Mouse (Mus musculus) embryo, embryonic 11.5 days (tissue): ENCODE results near the gene Rnf183.
"Not testable (repeated sequence)": the region's sequence is repeated elsewhere in the genome, so short reads cannot be mapped to it uniquely, and the experiment has no call there.

Experiments
- DNase-seq: peaks from one replicate; pipeline ENCODE4 v3.0.0-alpha.2; 2012; ENCODE audit warnings: low read depth, low spot score

The Rnf183 gene

DNA sequence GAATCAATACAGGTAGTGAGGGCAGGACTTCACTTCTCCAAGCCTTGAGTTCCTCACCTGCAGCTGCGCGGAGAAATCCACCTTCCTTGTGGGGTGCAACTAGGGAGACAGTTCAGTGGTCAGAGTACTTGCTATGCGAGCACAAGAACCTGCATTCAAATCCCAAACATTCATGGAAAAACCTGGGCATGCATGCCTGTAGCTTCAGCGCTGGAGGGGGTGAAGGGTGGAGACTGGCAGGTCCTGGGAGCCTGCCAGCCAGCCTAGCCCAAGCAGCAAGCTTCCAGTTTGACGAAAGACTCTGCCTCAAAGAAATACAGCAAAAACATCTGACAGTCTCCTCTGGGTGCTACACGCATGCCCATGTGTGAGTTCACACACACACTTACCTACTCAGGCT, at the start of gene Rnf183:
Gene Rnf183, minus strand, starts transcription at position 172 of the 400 bp plus-strand sequence.
- DNase-seq: no peak

DNA sequence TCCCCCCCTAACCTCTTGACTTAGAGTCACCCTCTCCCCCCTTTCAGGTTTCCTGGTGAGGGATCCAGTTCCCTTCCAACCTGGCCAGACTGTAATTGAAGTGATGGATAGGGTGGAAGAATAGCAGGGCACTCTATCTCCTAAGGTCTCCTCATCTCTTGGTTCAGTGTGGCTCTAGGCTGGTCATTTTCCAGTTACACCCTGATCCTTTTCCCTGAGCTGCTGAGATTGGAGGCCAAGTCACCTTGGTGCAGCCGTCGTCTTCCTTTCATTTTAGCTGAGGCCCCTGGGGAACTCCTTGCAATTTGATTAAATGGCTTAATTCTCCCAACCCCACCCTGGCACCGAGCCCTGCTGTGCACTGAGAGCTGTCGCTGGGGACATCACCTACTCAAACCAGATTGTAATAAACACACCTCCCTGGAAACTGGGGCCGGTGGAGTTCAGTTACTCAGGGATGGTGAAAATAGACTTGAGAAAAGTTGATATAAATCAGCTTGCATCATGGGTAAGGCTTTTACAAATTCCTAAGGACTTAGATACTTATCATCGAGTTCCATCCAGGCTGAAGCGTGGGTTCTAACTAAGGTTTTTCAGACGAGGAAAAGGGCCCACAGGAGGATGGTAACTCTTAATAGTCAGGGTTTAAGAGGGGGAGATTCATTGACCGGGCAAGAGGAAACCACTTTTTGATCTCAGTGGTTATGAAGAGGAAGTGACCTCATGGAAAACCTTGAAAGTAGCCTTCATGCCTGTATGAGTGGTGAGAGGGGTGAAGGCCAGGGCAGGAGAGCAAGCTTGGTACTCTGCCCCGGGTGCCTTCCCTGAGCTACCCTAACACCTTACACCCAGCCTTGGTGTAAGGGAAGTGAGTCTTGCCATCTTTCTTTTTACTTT, 45.9 kb upstream of the Rnf183 start:
- DNase-seq: no peak

DNA sequence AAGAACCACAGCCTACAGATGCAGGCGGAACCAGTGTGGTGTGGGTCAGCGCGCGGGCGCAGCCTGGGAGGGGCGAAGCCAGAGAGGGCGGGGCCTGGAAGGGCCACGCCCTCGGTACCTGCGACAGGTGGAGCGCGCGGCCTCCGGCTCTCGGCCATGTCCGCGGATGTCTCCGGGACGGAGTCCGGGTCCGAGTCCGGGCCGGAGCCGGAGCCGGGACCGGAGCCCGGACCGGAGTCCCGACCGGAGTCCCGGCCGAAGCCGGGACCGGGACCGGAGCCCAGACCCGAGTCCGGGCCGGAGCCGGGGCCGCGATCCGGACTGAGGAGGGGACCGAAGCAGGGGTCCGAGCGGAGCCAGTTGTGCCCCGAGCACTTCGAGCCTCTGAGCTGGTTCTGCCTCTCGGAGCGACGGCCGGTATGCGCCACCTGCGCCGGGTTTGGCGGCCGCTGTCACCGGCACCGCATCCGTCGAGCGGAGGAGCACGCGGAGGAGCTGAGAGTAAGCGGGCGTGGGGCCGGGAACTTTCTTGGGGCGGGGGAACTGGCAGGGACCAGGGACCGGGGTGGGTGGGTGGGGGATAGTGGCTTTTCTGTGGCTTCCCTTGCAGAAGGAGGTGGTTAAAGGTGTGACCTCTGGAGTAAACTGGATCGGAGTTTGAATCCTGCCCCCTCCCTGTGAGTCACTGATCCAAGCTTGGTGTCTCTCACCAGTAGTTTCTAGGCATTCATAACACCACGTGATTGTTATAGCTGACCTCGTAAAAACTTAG, 45.1 kb upstream of the Rnf183 start, which contains the start of gene Bspry:
Gene Bspry, plus strand, starts transcription at position 117 of the 772 bp plus-strand sequence.
- DNase-seq: no peak

DNA sequence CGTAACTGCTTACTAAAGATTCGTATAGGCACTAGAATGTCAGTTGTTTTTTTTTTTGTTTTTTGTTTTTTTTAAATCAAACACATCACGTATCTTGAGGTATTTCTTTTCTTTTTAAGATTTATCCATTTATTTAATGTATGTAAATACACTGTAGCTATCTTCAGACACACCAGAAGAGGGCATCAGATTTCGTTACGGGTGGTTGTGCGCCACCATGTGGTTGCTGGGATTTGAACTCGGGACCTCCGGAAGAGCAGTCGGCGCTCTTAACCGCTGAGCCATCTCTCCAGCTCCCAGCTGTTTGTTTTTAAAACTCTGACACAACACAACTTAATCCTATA, 44.5 kb upstream of the Rnf183 start:
- DNase-seq: not testable (repeated sequence)

DNA sequence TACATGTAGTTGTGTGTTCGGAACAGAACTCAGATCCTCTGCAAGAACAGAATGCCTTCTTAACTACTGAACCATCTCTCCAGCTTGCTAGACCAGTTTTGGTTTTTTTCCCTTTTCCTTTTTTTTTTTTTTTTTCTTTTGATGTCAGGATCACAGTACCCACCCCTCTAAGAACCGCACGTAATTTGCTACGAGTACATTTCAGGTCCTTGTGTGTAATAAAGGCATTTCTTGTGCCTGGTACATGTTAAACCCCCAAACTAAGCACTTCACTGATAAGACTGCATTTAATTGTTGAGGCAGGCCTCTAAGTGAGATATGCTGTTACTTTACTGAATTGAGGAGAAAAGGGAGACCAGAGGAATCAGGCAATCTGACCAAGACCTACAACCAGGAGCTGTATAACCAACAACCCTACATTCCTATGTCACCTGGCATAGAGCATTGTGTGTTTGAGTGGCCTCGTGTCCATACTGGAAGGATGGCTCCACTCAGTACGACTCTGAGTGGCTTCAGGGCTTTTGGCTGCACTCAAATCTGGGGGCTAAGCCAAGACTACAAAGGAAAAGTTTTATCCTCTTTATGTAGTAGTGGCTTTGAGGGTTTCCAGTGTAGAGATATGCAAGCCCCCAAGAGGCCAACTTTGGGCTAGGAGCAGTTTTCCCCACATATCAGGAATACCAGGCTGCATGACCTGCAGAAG, 42.6 kb upstream of the Rnf183 start:
- no peak for DNase-seq

DNA sequence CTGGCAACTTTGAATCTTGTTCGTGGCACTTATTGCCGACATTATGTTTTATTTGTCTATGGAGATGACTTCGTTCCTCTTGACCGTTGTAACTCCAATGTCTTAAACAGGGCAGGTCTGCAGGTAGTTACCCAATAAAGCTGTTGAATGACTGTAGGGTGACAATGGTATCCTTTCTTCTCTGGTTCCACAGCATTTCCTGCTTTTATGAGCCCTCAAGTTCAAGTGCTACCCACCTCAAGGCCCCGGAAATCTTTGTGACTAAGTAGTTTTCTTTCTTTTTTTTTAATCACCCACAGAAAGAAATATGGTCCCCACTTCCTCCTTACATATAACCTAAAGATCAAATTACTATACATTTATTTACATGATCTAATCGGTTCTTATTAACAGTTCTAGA, 40.7 kb upstream of the Rnf183 start:
- DNase-seq: no peak

DNA sequence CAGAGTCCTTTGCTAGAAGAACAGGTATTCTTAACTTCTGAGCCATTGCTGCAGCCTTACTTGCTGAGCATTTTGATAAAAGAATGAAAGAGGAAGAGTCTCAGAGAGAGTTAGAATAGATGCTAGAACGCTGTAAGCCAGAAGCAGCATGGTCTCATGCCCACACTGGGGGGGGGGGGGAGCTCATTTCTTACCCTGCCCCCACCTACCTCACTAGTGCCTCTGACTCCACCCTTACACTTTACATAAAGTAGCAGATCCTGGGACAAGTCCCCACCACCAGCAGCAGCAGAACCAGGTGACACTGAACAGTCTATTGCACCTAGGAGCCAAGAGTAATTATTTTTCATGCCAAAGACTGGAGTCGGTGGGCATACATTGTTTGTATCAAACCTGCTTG, 40.1 kb upstream of the Rnf183 start:
- no peak for DNase-seq

DNA sequence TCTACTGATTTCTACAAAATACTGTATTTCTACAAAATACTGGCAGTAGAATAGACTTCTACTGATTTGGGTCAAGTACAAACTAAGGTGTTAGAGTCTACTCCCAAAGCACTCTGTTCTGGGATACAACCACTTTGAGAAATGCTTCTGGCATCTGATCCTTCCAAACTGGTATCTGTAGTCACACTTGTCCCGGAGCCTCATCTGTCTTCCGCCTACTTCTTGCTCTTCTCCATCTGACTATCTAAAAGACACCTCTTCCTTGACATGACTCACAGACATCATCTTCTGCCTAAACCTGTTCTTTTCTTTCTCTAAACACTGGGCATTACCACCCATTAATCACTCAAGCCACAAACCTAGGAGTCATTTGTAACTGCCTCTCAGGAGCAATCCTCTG, 37.0 kb upstream of the Rnf183 start:
- no peak for DNase-seq

DNA sequence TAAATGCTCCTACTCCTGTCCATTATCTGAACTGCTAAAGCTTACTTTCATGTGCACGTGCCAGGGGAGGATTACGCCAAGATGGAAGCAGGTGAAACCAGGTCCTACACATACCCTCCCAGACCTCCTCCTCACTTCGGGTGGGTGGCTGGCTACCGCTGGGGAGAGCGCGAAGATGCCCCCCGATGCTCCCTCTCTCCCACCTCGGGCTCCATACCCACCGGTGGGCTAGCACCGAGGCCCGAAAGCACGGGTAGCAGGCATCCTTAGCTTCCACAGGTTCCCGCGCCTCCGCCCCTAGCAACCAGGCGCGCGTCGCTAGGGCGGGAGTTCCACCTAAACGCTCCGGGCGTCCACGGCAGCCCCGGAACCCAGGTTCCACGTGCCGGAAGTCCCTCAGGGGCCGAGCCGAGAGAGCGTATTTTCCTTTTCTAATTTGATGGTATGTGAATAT, 35.6 kb upstream of the Rnf183 start, which contains the start of gene Wdr31:
Gene Wdr31, minus strand, starts transcription at position 299 of the 454 bp plus-strand sequence.
- DNase-seq: peak; percentile 73

DNA sequence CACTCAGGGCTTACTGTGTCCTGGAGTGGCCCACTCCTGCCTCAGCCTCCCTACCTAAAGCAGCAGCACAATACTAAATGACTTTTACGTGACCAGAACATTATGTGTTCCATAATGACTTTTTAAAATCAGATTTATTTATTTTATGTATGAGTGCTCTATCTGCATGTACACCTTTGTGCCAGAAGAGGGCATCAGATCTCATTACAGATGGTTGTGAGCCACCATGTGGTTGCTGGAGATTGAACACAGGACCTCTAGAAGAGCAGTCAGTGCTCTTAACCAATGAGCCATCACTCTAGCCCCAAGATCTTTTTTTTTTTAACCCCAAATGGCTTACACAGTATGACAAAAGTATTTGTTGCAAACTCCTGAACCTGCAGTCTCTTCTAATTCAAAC, 33.1 kb upstream of the Rnf183 start:
- no peak for DNase-seq

DNA sequence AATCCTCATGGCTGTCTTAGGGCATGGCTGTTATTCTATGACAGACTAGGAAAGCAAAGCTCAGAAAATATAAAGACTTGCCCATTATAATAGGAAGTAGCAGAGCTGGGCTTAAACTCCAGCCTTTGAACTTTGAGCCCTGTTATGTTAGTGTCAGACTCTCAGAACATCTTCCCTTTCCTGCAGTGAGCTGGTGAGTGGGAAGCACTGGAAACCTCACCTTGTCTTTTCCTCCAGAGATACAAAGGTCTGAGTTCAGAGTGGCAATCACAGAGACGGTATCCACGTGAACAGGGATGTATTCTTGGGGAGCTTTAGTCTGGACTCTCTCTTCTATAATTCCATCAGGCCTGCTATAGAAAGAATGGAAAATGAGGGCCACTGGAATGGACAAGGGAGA, 28.1 kb upstream of the Rnf183 start:
- no peak for DNase-seq

DNA sequence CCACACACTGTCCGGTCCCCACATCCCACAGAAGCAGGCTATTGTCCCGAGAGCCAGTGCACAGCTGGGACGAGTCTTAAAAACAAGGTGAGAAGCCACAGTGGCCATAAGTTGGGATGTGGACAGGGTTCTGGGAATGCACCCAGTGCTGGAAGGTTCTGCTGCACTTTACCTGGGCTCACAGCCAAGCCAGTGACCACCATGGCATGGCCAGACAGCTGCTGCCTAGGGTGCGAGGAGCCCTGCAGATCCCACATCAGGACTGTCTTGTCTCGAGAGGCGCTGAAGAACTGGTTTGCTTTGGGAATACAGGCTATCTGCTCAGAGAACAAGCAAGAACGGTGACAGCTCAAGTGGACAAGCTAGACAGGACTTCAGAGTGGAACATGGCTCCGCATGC, 25.3 kb upstream of the Rnf183 start:
- DNase-seq: no peak

DNA sequence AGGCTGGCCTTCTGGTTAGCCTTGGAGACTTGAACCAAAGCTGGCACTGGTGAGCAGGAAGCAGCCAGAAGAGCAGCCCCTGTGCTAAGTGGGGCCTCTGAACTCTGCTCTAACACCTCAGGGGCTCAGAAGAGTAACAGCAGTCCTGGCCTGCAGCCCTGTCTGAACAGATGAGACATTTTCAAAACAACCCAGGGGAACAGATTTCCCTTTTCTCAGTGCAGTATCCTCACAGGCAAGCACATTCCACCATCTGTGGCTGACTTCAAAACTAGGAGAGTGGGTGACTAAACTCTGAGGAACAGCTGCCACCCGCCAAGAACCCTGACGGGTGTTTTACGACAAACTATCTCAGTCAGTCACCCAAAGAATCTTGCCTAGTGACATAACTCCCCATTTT, 24.0 kb upstream of the Rnf183 start:
- no peak for DNase-seq

DNA sequence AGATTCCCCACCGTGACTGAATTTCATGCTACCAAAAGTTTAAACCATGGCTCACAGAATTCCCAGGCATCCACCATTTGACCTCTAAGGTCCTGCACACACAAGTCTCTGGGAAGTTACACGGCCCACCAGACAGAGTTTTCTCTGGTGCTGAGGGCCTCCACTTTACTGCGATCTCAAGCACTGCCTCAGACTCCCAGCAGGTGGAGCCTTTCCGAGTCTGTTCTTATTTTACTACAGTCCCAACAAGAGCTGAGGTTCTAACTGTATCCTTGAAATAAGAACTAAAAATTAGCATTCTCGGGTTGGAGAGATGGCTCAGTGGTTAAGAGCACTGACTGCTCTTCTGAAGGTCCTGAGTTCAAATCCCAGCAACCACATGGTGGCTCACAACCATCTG, 19.9 kb upstream of the Rnf183 start:
- DNase-seq: peak; percentile 8

DNA sequence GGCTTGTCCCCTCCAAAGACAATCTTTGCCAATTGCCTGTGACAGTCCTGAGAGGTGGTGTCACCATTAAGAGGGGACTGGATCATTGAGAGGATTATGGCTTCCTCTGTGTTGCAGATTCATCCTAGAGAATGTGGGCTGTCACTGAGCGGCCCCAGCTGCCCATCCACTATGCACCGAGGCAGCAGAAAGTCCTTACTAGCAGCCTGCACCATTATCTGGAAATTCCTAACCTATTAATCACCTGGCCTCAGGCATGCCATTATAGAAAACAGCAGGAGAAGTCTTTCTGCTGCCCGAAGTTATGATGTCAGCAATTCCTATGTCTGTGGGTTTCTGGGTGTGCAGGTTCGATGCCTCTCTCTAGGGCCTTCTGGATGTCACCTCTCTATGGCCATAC, 5.9 kb upstream of the Rnf183 start:
- DNase-seq: no peak

DNA sequence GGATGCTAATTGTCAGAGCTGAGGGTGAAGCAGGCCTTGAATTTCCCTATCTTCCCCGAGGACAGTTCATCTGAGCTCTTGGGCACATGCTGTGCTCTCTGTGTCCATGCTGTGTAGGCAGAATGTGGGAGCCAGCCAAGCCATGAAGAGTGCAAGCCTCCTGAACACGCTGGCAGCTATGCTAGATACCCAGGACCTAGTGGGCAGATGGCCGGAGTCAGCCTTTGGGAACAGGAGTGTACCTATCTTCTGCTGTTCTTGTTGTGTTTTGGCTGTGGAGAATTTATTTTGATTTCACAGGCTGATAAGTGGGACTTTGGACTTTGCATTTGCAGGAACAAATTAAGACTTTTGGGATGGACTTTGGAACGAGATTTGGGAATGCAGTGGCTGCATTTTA, 5.5 kb upstream of the Rnf183 start:
- DNase-seq: no peak

DNA sequence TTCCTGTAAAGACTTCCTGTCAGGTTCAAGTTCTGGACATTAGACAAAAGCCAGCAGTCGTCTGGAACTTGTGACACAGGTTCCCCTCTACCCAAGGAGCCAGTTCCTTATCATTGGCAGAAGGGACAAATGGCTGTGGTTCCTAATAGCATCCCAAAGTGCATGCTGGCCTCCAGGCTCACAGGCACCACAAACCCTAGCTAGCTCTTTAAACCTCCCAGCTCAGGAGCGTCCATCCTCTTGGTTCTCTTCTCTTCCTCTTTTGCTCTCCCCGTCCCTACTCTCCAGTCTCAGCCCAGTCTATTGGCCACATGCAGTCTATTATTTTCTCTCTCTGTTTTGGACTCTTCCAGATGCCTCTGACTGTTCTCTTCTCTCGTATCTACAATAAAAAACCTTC, 4.7 kb upstream of the Rnf183 start:
- no peak for DNase-seq

DNA sequence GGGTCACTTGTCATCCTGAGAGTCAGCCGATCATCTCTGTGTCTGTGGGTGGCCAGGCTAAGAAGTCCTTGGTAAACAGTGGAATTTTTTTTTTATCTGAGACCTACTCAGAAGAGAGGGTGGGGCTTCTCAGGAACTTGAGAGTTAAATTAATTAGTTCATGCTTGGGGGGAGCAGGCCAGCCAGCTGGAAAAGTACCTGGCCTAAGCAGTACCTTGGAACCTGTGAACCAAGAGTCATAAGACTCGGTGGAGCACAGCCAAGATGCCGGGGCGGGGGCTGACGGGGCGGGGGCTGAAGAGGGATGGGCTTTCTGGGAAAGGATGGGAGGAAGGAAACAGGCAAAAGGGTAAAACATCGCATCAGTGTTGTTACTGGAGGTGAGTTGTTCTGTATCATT, 2.8 kb upstream of the Rnf183 start:
- DNase-seq: no peak

DNA sequence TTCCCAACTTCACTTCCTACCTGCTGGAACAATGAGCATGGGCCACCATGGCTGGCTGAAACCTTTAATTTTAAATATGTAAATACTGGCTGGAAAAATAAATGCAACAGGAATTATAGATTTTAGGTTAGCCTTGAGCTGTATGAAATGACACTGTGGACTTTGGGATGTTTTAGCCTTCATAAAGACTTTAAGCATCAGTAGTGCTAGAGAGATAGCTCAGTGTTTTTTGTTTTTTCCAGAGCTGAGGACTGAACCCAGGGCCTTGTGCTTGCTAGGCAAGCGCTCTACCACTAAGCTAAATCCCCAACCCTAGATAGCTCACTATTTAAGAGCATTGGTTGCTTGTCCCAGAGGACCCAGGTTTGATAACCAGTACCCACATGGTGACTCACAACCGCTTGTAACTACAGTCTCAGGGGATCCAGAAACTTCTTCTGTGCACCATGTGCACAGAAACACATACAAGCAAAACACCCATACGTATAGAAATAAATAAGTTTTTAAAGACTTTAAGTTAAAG, 2.3 kb upstream of the Rnf183 start:
- DNase-seq: no peak

DNA sequence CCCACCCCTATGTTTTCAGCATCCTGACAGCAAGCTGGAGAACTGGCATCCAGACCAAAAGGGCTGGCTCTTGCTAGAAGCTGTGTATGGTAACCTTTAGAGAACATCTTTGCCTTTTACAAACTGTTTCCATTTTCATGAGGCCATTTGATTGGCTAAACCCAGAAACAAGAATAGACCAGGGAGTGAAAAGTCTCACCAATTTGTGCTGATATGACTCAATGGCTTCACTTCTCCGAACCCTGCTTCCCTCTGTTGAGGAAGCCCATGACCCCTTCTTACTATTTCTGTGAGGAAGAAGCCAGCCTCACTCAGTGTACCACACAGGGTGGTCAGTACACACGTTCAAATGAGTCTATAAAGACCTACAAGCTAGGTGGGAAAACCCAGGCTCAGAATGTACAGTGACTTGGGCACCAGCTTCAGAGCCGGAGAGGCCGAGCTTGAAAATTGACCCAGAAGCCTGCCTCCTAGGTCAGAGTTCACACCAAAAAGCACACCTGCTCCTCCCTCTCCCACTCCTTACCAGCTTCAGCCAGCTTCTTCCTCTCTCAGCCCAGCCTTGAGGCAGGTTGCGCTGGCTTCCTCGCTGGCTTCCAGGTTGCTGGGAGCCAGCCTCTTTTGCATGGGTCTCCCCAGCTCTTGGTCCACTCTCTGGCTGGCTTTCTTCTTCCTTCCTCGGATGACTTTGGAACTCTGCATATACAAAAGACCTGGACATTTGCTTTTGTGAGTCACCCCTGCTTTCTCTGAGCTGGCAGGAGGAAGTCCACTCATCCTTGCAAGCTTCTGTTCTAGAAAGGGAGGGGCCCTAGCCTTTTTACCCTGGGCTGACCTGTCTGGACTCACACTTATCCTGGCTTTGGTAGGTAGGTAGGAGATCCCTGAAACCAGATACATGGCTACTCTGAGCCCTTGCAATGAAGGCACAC, 847 bp downstream of the Rnf183 start:
- no peak for DNase-seq

DNA sequence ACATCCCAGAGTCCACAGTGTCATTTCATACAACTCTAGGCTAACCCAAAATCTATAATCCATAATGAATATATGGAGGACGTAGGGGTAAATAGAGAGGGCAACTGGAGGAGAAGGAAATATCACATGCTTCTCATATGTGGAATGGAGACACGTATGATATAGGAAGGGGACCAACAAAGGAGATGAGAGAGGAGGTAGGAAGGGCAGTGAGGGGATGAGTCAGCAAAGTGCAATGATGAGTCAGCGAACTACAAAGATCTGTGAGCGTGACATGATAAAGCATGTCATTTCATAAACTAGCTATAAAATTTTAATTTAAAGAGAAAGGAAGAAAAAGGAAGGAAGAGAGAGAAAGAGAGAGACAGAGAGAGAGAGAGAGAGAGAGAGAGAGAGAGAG, 3.5 kb downstream of the Rnf183 start:
- DNase-seq: no peak
